Mouse (Mus musculus) liver, adult (tissue): ENCODE measurements around the gene Atp8a1.

Source experiments
- GATA4 ChIP-seq: IDR thresholded peaks from 2 replicates; pipeline ENCODE4 v1.6.1; 2014; ENCODE audit warnings: mild to moderate bottlenecking, low read length; ENCODE audit not compliant: insufficient replicate concordance

Atp8a1 gene

DNA sequence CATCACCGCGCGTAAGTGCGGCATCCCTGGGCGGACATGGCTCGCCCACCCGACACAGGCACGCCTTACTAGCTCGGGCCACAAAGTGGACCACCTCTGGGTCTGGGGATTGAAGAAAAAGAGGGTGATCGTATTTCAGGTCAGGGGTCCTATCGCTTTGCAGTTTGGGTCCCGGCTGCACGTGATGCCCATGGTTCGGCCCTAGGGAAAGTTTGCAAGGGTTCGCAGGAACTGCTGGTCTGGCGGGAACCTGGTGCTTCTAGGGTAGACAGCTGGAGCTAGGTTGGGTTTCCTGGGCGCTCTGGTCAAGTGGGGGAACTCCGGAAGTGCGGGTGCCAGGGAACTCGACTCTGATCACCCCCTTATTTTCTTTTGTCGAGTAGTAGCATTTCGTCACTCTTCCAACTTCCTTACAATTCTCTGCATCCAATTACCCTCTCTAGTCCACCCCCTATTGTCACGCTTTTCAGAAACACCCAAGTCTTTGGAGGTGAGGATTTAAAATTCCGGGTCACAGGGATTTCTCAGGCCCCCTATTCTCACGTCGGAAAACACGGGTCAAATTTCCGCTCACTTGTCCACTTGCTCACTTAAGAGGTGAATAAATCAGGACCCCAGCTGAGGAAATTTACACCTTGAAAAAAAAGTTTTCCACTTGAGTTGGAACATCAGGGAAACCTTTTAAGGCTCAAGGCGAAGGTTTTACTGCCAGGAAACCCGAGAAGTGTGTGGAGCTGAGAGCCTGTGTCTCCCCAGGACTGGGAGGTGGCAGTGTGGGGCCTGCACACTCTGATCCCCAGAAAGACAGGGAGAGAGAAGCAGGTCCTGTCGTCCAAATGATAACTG lies 238.3 kb downstream of the Atp8a1 start:
- no peak for TF ChIP-seq GATA4

DNA sequence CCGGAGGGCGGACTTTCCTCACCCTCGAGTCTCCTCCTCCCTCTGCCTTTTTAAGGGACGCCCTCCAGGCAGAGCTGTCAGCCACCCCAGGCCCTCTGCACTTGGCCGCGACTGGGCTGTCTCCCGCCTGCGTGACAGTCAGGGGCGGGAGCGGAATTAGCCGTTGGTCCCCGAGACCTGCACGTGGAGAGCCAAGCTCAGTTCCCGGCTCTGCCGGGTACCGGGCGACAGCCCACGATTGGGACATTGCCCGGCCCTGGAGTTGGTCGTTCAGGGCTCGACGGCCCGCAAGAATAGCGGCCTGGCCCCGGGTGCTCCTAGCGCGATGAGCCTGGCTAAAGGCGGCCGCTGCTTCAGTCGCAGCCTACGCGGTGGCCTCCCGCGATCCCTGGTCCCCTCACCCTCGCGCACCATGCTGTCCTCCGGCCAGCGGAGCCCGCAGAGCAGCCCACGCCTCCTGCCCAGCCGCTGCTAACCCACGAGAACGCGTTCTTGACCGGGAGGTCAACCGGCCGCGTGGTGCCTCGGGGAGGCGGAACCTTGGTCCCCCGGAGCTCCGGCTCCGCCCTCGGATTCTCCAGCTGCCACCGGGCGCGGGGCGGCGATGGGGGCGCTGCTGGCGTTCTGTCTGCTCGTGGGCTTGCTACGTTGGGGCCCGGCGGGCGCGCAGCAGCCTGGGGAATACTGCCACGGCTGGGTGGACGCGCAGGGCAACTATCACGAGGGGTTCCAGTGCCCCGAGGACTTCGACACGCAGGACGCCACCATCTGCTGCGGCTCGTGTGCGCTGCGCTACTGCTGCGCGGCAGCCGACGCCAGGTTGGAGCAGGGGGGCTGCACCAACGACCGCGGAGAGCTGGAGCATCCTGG lies 239.2 kb downstream of the Atp8a1 start, which contains the start of gene Shisa3:
Shisa3 (plus strand) TSS at position 79 of the 870 bp plus-strand sequence.
- no peak for TF ChIP-seq GATA4

DNA sequence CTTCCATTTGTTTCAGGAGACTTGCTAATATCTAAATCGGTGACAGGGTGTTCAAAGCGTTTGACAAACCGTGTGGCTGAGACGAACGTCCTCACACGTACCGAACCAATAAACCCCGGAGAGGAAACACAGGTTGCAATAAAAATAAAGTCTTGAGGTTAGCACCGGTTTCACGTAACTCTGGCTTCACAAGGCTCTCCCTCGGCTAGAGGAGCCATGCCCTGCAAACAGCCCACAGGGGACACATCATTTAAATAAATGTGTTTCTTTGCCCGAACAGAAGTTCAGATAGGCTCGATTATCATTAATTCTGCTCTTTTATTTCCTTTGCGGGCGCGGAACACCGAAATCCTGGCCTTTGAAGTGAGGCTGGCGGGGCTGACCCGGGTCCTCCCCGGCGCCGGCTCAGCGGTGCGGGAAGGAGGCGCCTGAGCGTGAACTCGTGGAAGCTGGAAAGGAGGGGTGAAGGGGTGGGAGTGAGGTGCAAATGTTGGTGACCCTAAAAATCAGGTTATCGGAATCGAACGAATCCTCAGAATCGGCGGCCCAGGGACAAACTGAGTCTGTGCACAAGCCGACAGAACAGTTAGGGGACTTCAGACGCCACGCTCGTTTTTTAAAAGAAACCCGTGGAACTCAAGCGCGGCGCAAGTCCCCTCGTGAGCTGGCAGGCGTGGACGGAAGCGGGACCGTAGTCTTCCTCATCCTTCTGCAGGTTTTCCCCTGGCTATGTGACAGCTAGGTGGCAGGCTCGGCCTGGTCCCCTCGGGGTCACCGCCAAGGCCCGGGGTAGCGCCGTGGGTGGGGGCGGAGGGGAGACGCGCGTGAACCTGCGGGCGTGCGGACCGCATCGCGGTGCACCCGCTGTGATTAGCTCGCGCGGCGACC lies 240.1 kb downstream of the Atp8a1 start:
- TF ChIP-seq GATA4 = no peak

DNA sequence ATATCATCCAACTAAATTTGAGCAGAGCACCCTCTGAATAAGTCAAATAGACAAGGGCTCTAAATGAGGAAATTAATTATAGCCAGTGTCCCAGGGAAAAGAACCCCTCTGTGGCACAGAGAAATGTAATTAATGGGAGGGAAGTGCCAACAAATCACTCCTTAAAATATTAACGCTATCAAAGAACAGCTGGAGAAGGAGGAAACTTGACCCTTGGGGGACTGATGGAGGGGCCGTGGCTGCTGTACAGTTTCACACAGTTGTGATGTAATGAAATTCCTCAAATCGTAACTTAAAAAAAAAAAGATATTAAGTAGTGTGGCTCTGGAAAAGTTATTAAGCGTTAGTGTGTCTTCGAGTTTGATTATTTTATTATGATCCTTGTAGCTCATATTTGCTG lies 241.3 kb downstream of the Atp8a1 start:
- TF ChIP-seq GATA4 = no peak

DNA sequence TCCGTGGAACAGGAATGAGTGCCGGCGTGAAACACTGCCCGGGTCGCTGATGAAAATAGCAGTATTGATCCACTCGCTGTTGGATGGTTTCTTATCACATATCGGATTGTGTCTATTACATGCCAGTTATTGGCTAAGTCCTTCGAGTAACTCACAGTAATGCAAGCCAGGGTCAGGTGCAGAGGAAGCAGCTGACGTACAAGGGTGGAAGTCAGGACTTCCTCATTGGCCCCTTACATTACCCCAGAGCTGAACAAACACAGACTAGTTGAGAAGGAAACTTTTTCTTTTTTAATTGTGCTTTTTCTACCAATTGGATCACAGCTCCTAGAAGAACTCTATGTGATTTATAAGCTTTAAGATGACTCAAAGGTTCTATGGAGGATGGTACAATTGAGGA lies 247.3 kb downstream of the Atp8a1 start:
- TF ChIP-seq GATA4 = no peak

DNA sequence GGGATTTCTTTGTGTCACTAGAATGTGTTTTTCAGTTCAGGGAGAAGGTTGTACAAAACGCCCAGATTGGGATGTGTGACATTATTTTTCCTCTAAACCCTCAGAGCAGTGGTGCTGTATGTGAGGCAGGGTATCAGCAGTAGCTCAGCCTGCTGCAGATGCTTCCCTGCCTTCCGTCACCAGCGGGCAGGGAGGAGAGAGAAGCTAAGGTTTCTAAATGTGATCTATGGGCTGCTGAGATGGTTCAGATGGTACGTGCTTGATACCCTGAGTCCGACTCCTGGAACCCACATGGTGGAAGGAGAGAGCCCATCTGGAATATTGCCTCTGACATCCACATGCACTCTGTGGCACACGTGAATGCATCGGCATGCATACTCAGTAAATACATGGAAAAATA lies 251.6 kb downstream of the Atp8a1 start:
- TF ChIP-seq GATA4 = no peak

DNA sequence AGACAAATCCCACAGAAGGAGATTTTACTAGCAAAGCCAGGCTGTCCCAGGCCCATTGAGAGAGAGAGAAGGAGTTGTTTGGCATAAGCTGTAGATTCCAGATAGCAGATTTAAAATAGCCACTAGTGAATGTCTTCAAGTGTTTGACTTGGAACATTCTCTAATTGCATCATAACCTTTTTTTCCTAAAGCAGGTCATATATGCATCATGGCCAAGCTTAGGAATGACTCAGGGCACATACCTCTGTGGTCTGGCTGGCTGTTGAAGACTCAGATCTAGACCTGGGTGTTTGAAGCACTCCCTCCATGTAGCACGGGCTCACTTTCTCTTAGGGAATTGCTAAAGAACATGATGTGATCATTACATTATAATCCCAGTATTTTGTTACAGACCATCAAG lies 252.2 kb downstream of the Atp8a1 start:
- no peak for TF ChIP-seq GATA4

DNA sequence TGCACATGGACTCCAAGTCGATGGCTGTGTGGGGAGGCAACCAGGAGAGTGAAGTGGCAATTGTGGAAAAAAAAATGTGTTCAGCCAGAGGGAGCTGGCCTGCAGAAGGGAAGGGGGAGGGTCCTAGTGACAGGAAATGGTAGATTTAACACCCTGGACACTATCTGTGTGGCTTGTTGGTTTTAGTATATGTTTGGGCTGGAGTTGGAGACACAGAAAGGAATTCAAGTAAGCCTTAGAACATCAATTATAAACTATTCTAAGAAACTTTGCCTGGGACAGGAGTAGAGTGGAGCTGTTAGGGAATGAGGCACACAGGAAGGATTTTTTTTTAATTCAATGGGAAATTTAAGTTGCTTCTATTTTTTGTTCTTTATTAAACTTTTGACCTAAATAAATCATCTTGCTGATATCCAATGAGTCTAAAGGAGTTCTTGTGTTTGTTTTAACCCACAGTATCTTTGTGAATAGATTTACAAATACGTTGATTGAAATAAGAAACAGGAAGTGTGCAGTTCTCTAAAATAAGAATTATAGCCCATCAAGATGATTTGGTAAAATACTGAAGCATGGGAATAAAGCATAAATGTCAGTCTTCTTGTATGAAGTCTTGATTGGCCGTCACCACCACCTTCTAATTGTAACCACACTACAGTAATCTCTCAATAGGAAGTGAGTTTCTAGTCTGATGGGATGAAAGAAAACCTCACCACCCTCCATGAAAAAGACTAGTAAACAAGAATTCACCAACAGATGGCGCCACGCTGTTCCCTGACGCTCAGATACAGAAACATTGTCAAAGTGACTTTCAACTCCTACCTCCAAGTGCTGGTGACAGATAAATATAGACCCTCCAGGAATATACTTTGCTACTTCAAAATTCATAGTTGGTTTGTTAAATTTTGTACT lies 267.3 kb downstream of the Atp8a1 start:
- no peak for TF ChIP-seq GATA4

DNA sequence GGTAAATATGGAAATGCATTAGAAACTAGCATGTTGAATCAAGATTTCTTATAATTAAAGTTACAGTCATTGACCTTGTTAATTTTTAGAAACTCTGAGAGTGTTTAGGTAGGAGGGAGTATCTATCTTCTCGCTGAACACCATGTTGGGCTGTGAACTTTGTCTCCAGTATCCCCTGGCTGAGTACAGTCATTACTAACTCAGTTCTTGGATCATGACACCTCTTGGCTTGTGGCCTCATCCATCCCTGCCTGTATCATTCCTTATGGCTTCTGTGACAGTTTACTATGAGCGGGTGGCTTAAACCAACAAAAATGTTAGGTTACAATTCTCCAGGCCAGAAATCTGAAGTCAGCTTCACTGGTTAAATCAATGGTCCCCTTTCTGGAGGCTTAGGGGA lies 271.5 kb downstream of the Atp8a1 start:
- no peak for TF ChIP-seq GATA4

DNA sequence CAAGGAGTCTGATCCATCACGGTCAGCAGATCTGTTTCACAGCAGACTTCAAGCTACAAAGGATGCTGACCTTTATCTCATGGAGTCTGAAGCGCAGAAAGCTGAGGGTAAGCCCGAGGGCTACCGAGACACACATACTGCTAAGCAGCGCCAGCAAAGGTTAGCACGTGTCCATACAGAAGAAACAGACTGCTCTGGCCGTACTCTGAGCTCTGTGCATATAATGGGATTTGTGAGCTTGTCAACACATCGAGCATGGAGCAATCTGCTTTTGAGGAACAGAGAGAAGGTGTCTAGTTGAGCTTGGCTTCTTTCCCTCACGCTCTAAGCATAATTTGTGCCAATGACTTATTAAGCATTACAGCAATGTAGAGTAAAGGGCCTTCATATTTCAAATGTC lies 273.2 kb downstream of the Atp8a1 start:
- TF ChIP-seq GATA4 = no peak

DNA sequence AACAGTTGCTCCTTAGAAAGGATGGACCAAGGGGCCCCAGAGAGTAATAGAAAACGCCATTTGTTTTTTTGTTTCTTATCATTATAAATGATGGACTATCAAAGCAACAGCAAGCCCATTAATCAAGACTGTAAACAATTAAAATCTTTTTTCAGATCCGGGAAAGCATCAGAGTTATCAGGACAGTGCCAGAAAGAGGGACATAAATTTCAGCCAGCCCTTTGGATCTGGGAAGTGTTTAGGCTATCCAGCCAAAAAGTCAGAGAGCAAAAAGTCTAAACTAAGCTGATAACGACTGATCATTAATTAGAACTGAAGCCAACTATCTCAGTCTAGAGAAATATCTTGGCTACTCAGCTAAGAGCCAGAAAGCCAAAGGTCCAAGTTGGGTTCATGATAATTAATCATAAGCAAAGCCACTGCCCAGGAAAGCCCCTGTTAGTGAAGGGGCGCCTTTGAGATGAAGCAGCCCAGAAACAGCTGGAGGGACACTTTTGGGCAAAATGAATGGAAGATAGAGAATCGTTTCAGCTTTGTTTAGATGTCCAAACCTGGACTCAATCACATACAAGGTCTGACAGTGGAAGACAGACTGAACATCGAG lies 274.6 kb downstream of the Atp8a1 start:
- TF ChIP-seq GATA4 = no peak
